Mouse (Mus musculus) kidney, adult 2 months (tissue): ENCODE measurements at regions not wholly inside any gene's neighbourhood (a gene's known extent, or its start where the extent isn't known, plus 50 kb on each side); places are given as distances from the start of the nearest gene placed in this dataset.

ENCODE experiments used
- CTCF ChIP-seq: fragments of 200-500 bp; conservative IDR thresholded peaks from 2 replicates; pipeline ENCODE4 v1.5.1; 2011; ENCODE audit warnings: low read depth, mild to moderate bottlenecking, control low read depth, low read length, moderate library complexity, mixed read lengths; ENCODE audit not compliant: insufficient read depth, insufficient read length
- POLR2A ChIP-seq: fragments of 200-500 bp; IDR thresholded peaks from one replicate; pipeline ENCODE4 v1.6.1; 2011; ENCODE audit warnings: low read depth, low read length, control low read depth

- TF ChIP-seq CTCF (no peak), POLR2A (no peak)
Observed at GRCm38 (mm10) chr1:82112401-82112800, 120.5 kb upstream of the Gm9747 start.
